Mouse (Mus musculus): ENCODE results near the gene Ncf2.

DNA sequence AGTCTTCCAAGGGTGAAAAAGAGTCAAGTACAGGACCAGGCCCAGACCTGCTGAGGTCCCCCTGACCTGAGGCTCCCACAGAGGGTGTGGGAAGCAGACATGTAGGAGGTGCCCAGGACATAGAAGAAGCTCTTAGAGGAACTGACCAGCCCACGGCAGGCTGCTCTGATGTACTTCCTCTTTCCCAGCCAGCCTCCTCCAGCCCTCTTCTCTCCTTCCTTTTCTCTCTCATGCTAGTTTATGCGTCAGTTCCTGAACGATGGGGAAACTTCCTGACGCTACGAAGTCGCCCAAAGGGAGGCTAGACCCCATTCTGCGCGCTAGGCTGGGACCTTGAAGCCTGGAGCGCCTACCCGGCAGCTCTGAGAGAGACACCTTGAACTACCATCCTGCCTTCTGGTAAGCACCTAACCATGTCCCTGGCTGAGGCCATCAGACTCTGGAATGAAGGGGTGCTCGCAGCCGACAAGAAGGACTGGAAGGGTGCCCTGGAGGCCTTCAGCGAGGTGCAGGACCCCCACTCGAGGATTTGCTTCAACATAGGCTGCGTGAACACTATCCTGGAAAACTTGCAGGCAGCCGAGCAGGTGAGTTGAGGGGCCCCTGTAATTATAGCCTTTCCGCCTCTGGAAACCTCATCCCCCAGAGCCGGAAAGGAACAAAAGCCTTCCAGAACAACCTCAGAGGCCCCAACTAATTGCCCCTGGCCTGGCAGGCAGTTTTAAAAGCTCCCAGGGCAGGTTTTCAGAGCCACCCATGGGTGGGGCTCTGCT, 7.8 kb downstream of the Ncf2 start:
- TF ChIP-seq CTCF (IDR thresholded peaks at IDR 0.05; ENCODE audit: low read depth, low read length), result no peak
- TF ChIP-seq POLR2A (IDR thresholded peaks at IDR 0.05; ENCODE audit: insufficient read depth, low read length), result no peak
- TF ChIP-seq EP300 (IDR thresholded peaks at IDR 0.05; ENCODE audit: insufficient read depth, low read depth, low read length), result no peak

Measured in ES-Bruce4 (cell line).